Mouse (Mus musculus) kidney, embryonic 15.5 days (tissue): ENCODE data around the gene E130218I03Rik. TPM values are rescaled to one million over a fixed set of nuclear protein-coding genes. Genes with fewer than 3 reads are reported as not detected.

ENCODE experiments used
- polyA plus RNA-seq: library from polyadenylated mRNA; unstranded; fragments of >200 nt; fragmentation: Nextera tagmentation; extraction: Ambion mirVana; gene quantifications from 2 replicates; pipeline ENCODE4 v1.2.1, GENCODE M21; 2015

The E130218I03Rik gene
- polyA plus RNA-seq, 1 experiment from 2014 or later, result 0.26 TPM

Other genes starting within 250 kb of the E130218I03Rik start
- gene Dhdds, start 242.7 kb upstream of the E130218I03Rik start, polyA plus RNA-seq, result 47.4 and 48.4 TPM in 2 replicates
- gene Lin28a, start 224.8 kb upstream of the E130218I03Rik start, polyA plus RNA-seq, result 0.17 and 0.18 TPM in 2 replicates
- gene Zfp683, start 189.8 kb upstream of the E130218I03Rik start, polyA plus RNA-seq, result not detected in 2 replicates
- 3.9 and 4.4 TPM in 2 replicates for gene Crybg2, start 182.8 kb upstream of the E130218I03Rik start, polyA plus RNA-seq
- 12.0 and 12.2 TPM in 2 replicates for gene Cd52, start 148.6 kb upstream of the E130218I03Rik start, polyA plus RNA-seq
- 10.5 and 11.1 TPM in 2 replicates for gene Ubxn11, start 141.1 kb upstream of the E130218I03Rik start, polyA plus RNA-seq
- 395 and 412 TPM in 2 replicates for gene Sh3bgrl3, start 114.9 kb upstream of the E130218I03Rik start, polyA plus RNA-seq
- 106 and 125 TPM in 2 replicates for gene Cep85, start 56.5 kb upstream of the E130218I03Rik start, polyA plus RNA-seq
- 0.24 and 0.30 TPM in 2 replicates for gene Gm7534, start 40.7 kb upstream of the E130218I03Rik start, polyA plus RNA-seq
- gene Catsper4, start 16.3 kb upstream of the E130218I03Rik start, polyA plus RNA-seq, result 0.30 and 0.55 TPM in 2 replicates
- gene Cnksr1, start 5.3 kb upstream of the E130218I03Rik start, polyA plus RNA-seq, result 7.3 and 8.3 TPM in 2 replicates
- 15.6 and 15.8 TPM in 2 replicates for gene Zfp593, start 1.9 kb downstream of the E130218I03Rik start, polyA plus RNA-seq
- gene Gm30191, start 3.3 kb downstream of the E130218I03Rik start, polyA plus RNA-seq, result not detected in 2 replicates
- 10.6 and 12.1 TPM in 2 replicates for gene Grrp1, start 10.4 kb downstream of the E130218I03Rik start, polyA plus RNA-seq
- 21.6 TPM in 2 replicates for gene Pdik1l, start 44.2 kb downstream of the E130218I03Rik start, polyA plus RNA-seq
- 3.7 and 4.4 TPM in 2 replicates for gene Trim63, start 71.5 kb downstream of the E130218I03Rik start, polyA plus RNA-seq
- 0.73 and 1.1 TPM in 2 replicates for gene Slc30a2, start 99.5 kb downstream of the E130218I03Rik start, polyA plus RNA-seq
- 0.33 and 0.53 TPM in 2 replicates for gene Extl1, start 140.2 kb downstream of the E130218I03Rik start, polyA plus RNA-seq
- gene Pafah2, start 152.7 kb downstream of the E130218I03Rik start, polyA plus RNA-seq, result 14.0 and 15.7 TPM in 2 replicates
- gene Stmn1, start 224.7 kb downstream of the E130218I03Rik start, polyA plus RNA-seq, result 1,708 and 1,728 TPM in 2 replicates